Mouse (Mus musculus): ENCODE measurements around the gene Btf3.

Gene Btf3

GRCm38 (mm10) chr13:98316480-98317245 is at the start of gene Btf3:
Btf3 (minus strand) TSS chr13:98317006.
- peak; percentile 78 for DNase-seq (ENCODE audit: extremely low read depth, low read depth)

GRCm38 (mm10) chr13:98365766-98366421 is 49.1 kb upstream of the Btf3 start:
- no peak for DNase-seq (ENCODE audit: extremely low read depth, low read depth)

- no peak for DNase-seq (ENCODE audit: extremely low read depth, low read depth)
These were observed 48.3 kb upstream of the Btf3 start for GRCm38 (mm10) chr13:98365081-98365480.

- no peak for DNase-seq (ENCODE audit: extremely low read depth, low read depth)
These were observed 46.2 kb upstream of the Btf3 start for GRCm38 (mm10) chr13:98363046-98363445.

GRCm38 (mm10) chr13:98361161-98361560 is 44.4 kb upstream of the Btf3 start:
- DNase-seq (ENCODE audit: extremely low read depth, low read depth): no peak

GRCm38 (mm10) chr13:98360391-98360790 is 43.6 kb upstream of the Btf3 start:
- DNase-seq (ENCODE audit: extremely low read depth, low read depth): no peak

GRCm38 (mm10) chr13:98359337-98359736 is 42.5 kb upstream of the Btf3 start:
- DNase-seq (ENCODE audit: extremely low read depth, low read depth): no peak

- no peak for DNase-seq (ENCODE audit: extremely low read depth, low read depth)
These were observed 41.8 kb upstream of the Btf3 start for GRCm38 (mm10) chr13:98358424-98359181.

GRCm38 (mm10) chr13:98357433-98358423 is 40.9 kb upstream of the Btf3 start:
- DNase-seq (ENCODE audit: extremely low read depth, low read depth): no peak

- DNase-seq (ENCODE audit: extremely low read depth, low read depth): no peak
These were observed 40.2 kb upstream of the Btf3 start for GRCm38 (mm10) chr13:98356973-98357425.

- DNase-seq (ENCODE audit: extremely low read depth, low read depth): no peak
These were observed 39.6 kb upstream of the Btf3 start for GRCm38 (mm10) chr13:98356176-98356972.

GRCm38 (mm10) chr13:98355559-98356111 is 38.8 kb upstream of the Btf3 start:
- DNase-seq (ENCODE audit: extremely low read depth, low read depth): no peak

- no peak for DNase-seq (ENCODE audit: extremely low read depth, low read depth)
These were observed 38.2 kb upstream of the Btf3 start for GRCm38 (mm10) chr13:98354871-98355558.

- no peak for DNase-seq (ENCODE audit: extremely low read depth, low read depth)
These were observed 37.4 kb upstream of the Btf3 start, which contains the start of gene Foxd1 for GRCm38 (mm10) chr13:98354090-98354801. Foxd1 (plus strand) TSS chr13:98354242.

- DNase-seq (ENCODE audit: extremely low read depth, low read depth): no peak
These were observed 36.9 kb upstream of the Btf3 start for GRCm38 (mm10) chr13:98353709-98354089.

- no peak for DNase-seq (ENCODE audit: extremely low read depth, low read depth)
These were observed 35.7 kb upstream of the Btf3 start for GRCm38 (mm10) chr13:98352381-98352975.

GRCm38 (mm10) chr13:98351527-98351926 is 34.7 kb upstream of the Btf3 start:
- DNase-seq (ENCODE audit: extremely low read depth, low read depth): no peak

- no peak for DNase-seq (ENCODE audit: extremely low read depth, low read depth)
These were observed 32.7 kb upstream of the Btf3 start for GRCm38 (mm10) chr13:98349491-98349890.
